Mouse (Mus musculus) C2C12 (cell line): ENCODE data around the gene Clstn1. TPM values are rescaled to one million over a fixed set of nuclear protein-coding genes. Genes with fewer than 3 reads are reported as not detected.

Experiments used
- H3K27me3 ChIP-seq: one replicate; pipeline ENCODE4 v1.6.1; 2011; ENCODE audit not compliant: control insufficient read depth, insufficient read depth, insufficient read length
- H3K36me3 ChIP-seq: one replicate; pipeline ENCODE4 v1.6.1; 2011; ENCODE audit not compliant: control insufficient read depth, insufficient read depth
- H3K4me3 ChIP-seq: one replicate; pipeline ENCODE4 v1.5.1; 2011; ENCODE audit warnings: mild to moderate bottlenecking, control low read depth; ENCODE audit not compliant: poor library complexity, insufficient read depth, severe bottlenecking
- H3K79me2 ChIP-seq: one replicate; pipeline ENCODE4 v1.6.1; 2011; ENCODE audit not compliant: control insufficient read depth, insufficient read depth
- H3K79me3 ChIP-seq: one replicate; pipeline ENCODE4 v1.6.1; 2011; ENCODE audit warnings: low read depth, control low read depth
- H3ac ChIP-seq: one replicate; pipeline ENCODE3; 2011; ENCODE audit warnings: low read depth; ENCODE audit not compliant: control insufficient read depth, insufficient read length
- CEBPB ChIP-seq: IDR thresholded peaks from one replicate; pipeline ENCODE4 v1.6.1; 2011; ENCODE audit warnings: low read depth, mild to moderate bottlenecking, control low read depth, moderate library complexity
- CTCF ChIP-seq: IDR thresholded peaks from one replicate; pipeline ENCODE4 v1.5.1; 2011; ENCODE audit not compliant: control insufficient read depth, insufficient read depth, insufficient read length
- FOSL1 ChIP-seq: IDR thresholded peaks from one replicate; pipeline ENCODE4 v1.8.0; 2011; ENCODE audit warnings: mild to moderate bottlenecking, low read length; ENCODE audit not compliant: poor library complexity, insufficient read depth, severe bottlenecking
- MAX ChIP-seq: IDR thresholded peaks from one replicate; pipeline ENCODE4 v1.6.1; 2011; ENCODE audit warnings: mild to moderate bottlenecking, control low read depth
- MYOD1 ChIP-seq: IDR thresholded peaks from one replicate; pipeline ENCODE4 v1.6.1; 2011; ENCODE audit warnings: low read depth; ENCODE audit not compliant: control insufficient read depth, insufficient read length
- MYOG ChIP-seq: IDR thresholded peaks from one replicate; pipeline ENCODE4 v1.6.1; 2011; ENCODE audit not compliant: control insufficient read depth, insufficient read length; ENCODE audit errors: extremely low read depth
- USF1 ChIP-seq: IDR thresholded peaks from one replicate; pipeline ENCODE4 v1.6.1; 2011; ENCODE audit warnings: low read depth, mild to moderate bottlenecking, control low read depth, moderate library complexity
- polyA plus RNA-seq: library from polyadenylated mRNA; unstranded; fragments of >200 nt; fragmentation: generic; extraction: Trizol; gene quantifications from one replicate; pipeline ENCODE4 v1.2.1, GENCODE M21; 2012; ENCODE audit warnings: missing spikeins

Clstn1 gene
- polyA plus RNA-seq, 1 experiment, result 45.3 TPM

GRCm38 (mm10) chr4:149586783-149587595, 721 bp downstream of the Clstn1 start:
- peaks cover 8% of the 10 kb centered on the region for H3K27me3 ChIP-seq
- TF ChIP-seq MYOG (no peak), CTCF (no peak), USF1 (no peak), MYOD1 (no peak), MAX (no peak), CEBPB (no peak), FOSL1 (no peak)
- H3K79me2 ChIP-seq, result peaks cover 46% of the 10 kb centered on the region

GRCm38 (mm10) chr4:149587596-149588168, 1.4 kb downstream of the Clstn1 start:
- peak overlapping the region; percentile 56 for H3K4me3 ChIP-seq
- TF ChIP-seq MYOG (no peak), CEBPB (no peak), MAX (no peak), CTCF (no peak), USF1 (no peak), MYOD1 (no peak), FOSL1 (no peak)
- H3K36me3 ChIP-seq, result no peaks in the 10 kb centered on the region
- H3ac ChIP-seq, result peak overlapping the region; percentile 95
- H3K79me2 ChIP-seq, result peaks cover 53% of the 10 kb centered on the region
- peaks cover 17% of the 10 kb centered on the region for H3K79me3 ChIP-seq
- H3K27me3 ChIP-seq, result peaks cover 8% of the 10 kb centered on the region

More at GRCm38 (mm10) chr4:149586783-149587595, 721 bp downstream of the Clstn1 start:
- Histone ChIP-seq H3K4me3 (peak overlapping the region; percentile 56), H3K79me3 (peaks cover 17% of the 10 kb centered on the region), H3K36me3 (no peaks in the 10 kb centered on the region), H3ac (peak overlapping the region; percentile 95)

- Histone ChIP-seq H3K4me3 (no peak overlapping the region), H3K79me3 (peaks cover 20% of the 10 kb centered on the region), H3K36me3 (no peaks in the 10 kb centered on the region), H3ac (no peak overlapping the region), H3K27me3 (peaks cover 3% of the 10 kb centered on the region), H3K79me2 (peaks cover 69% of the 10 kb centered on the region)
- TF ChIP-seq MYOD1 (no peak), MYOG (no peak), USF1 (no peak), CEBPB (no peak), MAX (no peak), FOSL1 (no peak), CTCF (no peak)
Observed at GRCm38 (mm10) chr4:149590200-149590599, 3.9 kb downstream of the Clstn1 start.

- Histone ChIP-seq H3ac (no peak overlapping the region), H3K79me3 (peaks cover 20% of the 10 kb centered on the region), H3K4me3 (no peak overlapping the region), H3K36me3 (no peaks in the 10 kb centered on the region), H3K79me2 (peaks cover 82% of the 10 kb centered on the region), H3K27me3 (no peaks in the 10 kb centered on the region)
- TF ChIP-seq CEBPB (no peak), MAX (no peak), USF1 (no peak), MYOD1 (no peak), CTCF (no peak), FOSL1 (no peak), MYOG (no peak)
Observed at GRCm38 (mm10) chr4:149591486-149591885, 5.2 kb downstream of the Clstn1 start.

GRCm38 (mm10) chr4:149594913-149595581, 8.8 kb downstream of the Clstn1 start:
- no peak overlapping the region for H3ac ChIP-seq
- no peak for TF ChIP-seq FOSL1
- no peak for TF ChIP-seq CEBPB
- no peak for TF ChIP-seq USF1
- TF ChIP-seq MYOG, result no peak
- TF ChIP-seq CTCF, result no peak
- TF ChIP-seq MYOD1, result no peak
- no peak for TF ChIP-seq MAX
- H3K27me3 ChIP-seq, result no peaks in the 10 kb centered on the region
- H3K79me3 ChIP-seq, result peaks cover 16% of the 10 kb centered on the region
- H3K79me2 ChIP-seq, result peaks cover 82% of the 10 kb centered on the region
- H3K4me3 ChIP-seq, result no peak overlapping the region
- H3K36me3 ChIP-seq, result no peaks in the 10 kb centered on the region
